Mouse (Mus musculus): Measurements from ENCODE around the gene Hsd3b7. TPM values are rescaled to one million over a fixed set of nuclear protein-coding genes. Genes with fewer than 3 reads are reported as not detected.
"Not testable (repeated sequence)": the region's sequence is repeated elsewhere in the genome, so short reads cannot be mapped to it uniquely, and the experiment has no call there.

The Hsd3b7 gene
- polyA plus RNA-seq, 1 experiment: 30.1 TPM

DNA sequence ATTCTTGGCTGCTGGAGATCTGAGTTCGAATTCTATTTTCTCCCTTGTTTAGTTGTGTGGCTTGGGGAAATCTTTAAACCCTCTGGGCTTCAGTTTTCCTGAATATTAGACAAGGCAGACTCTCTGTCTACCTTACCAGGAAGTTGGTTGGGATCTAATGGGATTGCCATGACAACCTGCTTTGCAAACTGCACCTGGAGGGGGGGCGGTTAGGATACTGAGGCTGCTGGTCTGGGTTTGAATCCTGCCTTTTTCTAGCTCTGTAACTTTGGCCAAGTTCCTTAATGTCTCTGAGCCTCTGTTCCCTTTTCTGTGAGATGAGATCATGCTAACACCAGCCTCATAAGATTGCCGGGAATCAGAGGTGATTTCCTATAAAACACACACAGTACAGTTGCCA is 22.1 kb downstream of the Hsd3b7 start:
- Histone ChIP-seq H3K4me3 (ENCODE audit: control insufficient read depth, insufficient read depth, low read length) (no peak overlapping the region), H3K27ac (ENCODE audit: control insufficient read depth, insufficient read depth, low read length) (no peak overlapping the region), H3K27me3 (ENCODE audit: control insufficient read depth, insufficient read depth, low read length) (no peaks in the 10 kb centered on the region), H3K36me3 (ENCODE audit: control insufficient read depth, insufficient read depth, low read length) (no peaks in the 10 kb centered on the region), H3K4me1 (replicated peaks; ENCODE audit: control insufficient read depth, insufficient read depth, low read length) (0 out of 2 replicates have a peak, but pooled peaks cover 2% of the 10 kb centered on the region)
- no peak for DNase-seq
- WGBS: 70% methylated on average over 3 of the region's 3 CpGs
- TF ChIP-seq CTCF (IDR thresholded peaks at IDR 0.05; ENCODE audit: borderline replicate concordance, control insufficient read depth, extremely low read depth, insufficient read depth, low read length, poor library complexity): no peak

DNA sequence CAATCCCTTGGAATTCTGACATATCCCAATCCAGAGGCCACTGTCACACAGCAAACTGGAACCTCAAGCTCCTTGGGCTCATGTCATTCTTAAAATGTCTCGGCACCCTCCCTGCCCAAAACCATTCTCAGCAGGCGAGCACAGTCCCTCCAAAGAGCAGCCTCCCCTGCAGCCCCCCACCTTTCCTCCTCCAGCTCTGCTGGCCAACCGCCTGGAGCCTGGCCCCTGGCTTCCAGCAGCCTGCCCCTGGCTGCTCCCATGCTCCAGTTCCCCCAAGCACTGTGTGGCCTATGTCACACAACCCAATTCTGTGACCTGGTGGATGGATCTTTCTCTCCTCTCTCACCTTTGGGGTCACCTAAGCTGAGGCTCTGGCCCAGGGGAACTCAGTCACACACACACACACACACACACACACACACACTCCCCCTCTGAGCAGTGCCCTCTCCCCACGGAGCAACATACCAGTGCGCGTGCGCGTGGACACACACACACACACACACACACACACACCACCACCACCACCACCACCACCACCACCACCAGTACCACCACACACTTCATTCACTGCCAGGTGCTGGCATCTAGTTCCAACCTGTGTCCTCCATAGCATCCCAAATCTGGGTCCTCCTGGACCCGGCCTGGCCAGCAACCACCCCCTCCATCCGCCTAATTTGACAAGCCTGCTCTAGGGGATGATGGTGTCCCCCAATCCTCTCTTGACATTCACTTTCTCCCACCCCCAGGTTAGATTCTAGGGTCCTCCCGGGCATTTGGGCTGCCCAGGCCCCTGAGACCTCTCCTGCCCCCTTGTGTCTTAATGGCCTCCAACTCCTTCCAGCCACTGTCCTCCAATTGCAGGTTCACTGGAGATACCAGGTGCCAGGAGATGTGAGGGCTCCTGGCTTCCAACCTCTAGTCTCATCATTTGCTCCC is 23.1 kb downstream of the Hsd3b7 start:
- Histone ChIP-seq H3K27me3 (ENCODE audit: control insufficient read depth, insufficient read depth, low read length) (no peaks in the 10 kb centered on the region), H3K27ac (ENCODE audit: control insufficient read depth, insufficient read depth, low read length) (no peak overlapping the region), H3K4me1 (replicated peaks; ENCODE audit: control insufficient read depth, insufficient read depth, low read length) (0 out of 2 replicates have a peak, but pooled peaks cover 2% of the 10 kb centered on the region), H3K4me3 (ENCODE audit: control insufficient read depth, insufficient read depth, low read length) (no peak overlapping the region), H3K36me3 (ENCODE audit: control insufficient read depth, insufficient read depth, low read length) (no peaks in the 10 kb centered on the region)
- 87% methylated on average over 11 of the region's 11 CpGs for WGBS
- DNase-seq: no peak
- TF ChIP-seq POLR2A (IDR thresholded peaks at IDR 0.05; ENCODE audit: control insufficient read depth, extremely low read depth, insufficient read depth, low read length, poor library complexity) (no peak), CTCF (IDR thresholded peaks at IDR 0.05; ENCODE audit: borderline replicate concordance, control insufficient read depth, extremely low read depth, insufficient read depth, low read length, poor library complexity) (no peak)

DNA sequence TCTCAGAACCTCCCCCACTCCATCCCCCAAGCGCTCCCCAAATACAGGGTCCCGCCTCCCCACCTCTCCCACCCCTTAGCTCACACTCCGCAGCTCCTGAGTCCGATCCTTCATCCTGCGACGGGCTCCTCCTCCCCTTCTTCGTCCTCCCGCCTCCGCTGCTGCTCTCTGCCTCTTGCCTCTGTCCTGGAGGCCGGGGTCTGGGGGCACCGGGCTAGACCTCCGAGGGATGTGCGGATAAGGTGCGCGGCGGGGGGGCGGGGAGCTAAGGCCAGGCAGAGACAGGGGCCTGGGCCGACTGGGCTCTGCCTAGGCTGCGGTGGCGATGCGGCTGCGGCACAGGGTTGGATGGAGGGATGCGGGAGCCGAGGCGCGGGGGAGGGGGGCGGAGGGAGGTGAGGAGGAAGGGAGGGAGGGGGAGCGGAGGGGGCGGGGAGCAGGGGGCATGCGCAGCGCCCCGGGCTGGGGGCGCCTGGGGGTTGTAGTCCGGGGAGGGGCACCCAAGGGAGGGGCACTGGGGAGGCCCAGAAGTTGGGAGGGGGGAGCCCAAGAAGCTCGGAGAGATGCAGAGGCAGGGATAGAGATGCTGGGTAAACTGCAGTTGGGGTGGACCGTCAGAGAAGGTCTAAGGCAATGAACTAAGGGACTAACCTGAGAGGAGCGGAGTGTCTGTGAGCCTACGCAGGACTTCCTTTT is 23.9 kb downstream of the Hsd3b7 start, which contains the start of the genes Stx4a and Stx1b:
TSS of gene Stx4a (plus strand) at position 119 of the 696 bp plus-strand sequence.
TSS of gene Stx1b (minus strand) at position 374 of the 696 bp plus-strand sequence.
- H3K4me1 ChIP-seq (replicated peaks; ENCODE audit: control insufficient read depth, insufficient read depth, low read length): 0 out of 2 replicates have a peak, but pooled peaks cover 2% of the 10 kb centered on the region
- no peak for DNase-seq
- H3K27me3 ChIP-seq (ENCODE audit: control insufficient read depth, insufficient read depth, low read length): no peaks in the 10 kb centered on the region
- no peaks in the 10 kb centered on the region for H3K36me3 ChIP-seq (ENCODE audit: control insufficient read depth, insufficient read depth, low read length)
- no peak within 1 kb of the TSS for H3K27ac ChIP-seq (ENCODE audit: control insufficient read depth, insufficient read depth, low read length)
- 34% methylated on average over 35 of the region's 38 CpGs for WGBS
- H3K4me3 ChIP-seq (ENCODE audit: control insufficient read depth, insufficient read depth, low read length): no peak within 1 kb of the TSS
- no peak for TF ChIP-seq POLR2A (IDR thresholded peaks at IDR 0.05; ENCODE audit: control insufficient read depth, extremely low read depth, insufficient read depth, low read length, poor library complexity)
- no peak for TF ChIP-seq CTCF (IDR thresholded peaks at IDR 0.05; ENCODE audit: borderline replicate concordance, control insufficient read depth, extremely low read depth, insufficient read depth, low read length, poor library complexity)

DNA sequence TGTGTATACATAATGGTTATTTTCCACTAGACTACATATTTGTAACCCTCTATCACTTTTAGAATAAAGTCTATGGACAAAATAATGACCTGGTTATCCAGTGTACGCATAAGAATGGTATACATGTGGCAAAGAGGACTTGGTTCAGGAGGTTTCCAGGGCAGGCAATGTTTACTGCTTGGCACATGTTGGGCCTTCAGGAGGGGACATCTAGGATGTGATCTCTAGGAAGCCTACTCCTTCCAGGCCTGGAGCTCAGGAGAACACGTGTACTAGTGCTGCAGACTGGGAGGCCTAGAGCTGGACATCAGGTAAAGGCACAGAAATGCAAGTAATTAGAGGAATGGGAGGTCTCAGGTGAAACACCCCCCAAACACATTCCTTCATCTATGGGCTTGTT is 35.1 kb downstream of the Hsd3b7 start:
- DNase-seq: no peak
- no peak overlapping the region for H3K27ac ChIP-seq (ENCODE audit: control insufficient read depth, insufficient read depth, low read length)
- TF ChIP-seq POLR2A (IDR thresholded peaks at IDR 0.05; ENCODE audit: control insufficient read depth, extremely low read depth, insufficient read depth, low read length, poor library complexity) (no peak), CTCF (IDR thresholded peaks at IDR 0.05; ENCODE audit: borderline replicate concordance, control insufficient read depth, extremely low read depth, insufficient read depth, low read length, poor library complexity) (no peak)
- H3K36me3 ChIP-seq (ENCODE audit: control insufficient read depth, insufficient read depth, low read length): no peaks in the 10 kb centered on the region
- H3K4me1 ChIP-seq (replicated peaks; ENCODE audit: control insufficient read depth, insufficient read depth, low read length): no peaks in the 10 kb centered on the region; the same call in 1 of the 2 replicates
- no peak overlapping the region for H3K4me3 ChIP-seq (ENCODE audit: control insufficient read depth, insufficient read depth, low read length)
- 98% methylated on average over 2 of the region's 2 CpGs for WGBS
- H3K27me3 ChIP-seq (ENCODE audit: control insufficient read depth, insufficient read depth, low read length): no peaks in the 10 kb centered on the region

DNA sequence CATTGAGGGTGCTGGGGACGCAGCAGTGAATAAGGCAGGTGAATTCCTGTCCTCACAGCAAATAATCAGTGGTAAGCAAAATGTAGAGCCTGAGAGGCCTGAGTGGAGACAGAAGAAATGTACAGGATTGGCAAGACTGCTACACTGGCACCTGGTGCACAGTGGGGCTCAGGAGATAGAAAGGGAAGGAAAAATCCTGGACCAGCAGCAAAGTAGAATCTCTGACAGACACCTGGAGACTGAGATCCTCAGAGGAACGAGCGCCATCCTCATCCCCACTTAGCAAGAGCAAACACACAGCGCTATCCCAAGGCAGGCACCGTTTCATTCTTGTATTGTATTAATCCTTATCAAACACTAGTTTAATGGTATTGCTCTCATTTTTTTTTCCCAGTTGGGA is 37.1 kb downstream of the Hsd3b7 start:
- H3K4me1 ChIP-seq (replicated peaks; ENCODE audit: control insufficient read depth, insufficient read depth, low read length): peaks cover under 1% of the 10 kb centered on the region; the same call in 1 of the 2 replicates
- DNase-seq: no peak
- no peak for TF ChIP-seq POLR2A (IDR thresholded peaks at IDR 0.05; ENCODE audit: control insufficient read depth, extremely low read depth, insufficient read depth, low read length, poor library complexity)
- TF ChIP-seq CTCF (IDR thresholded peaks at IDR 0.05; ENCODE audit: borderline replicate concordance, control insufficient read depth, extremely low read depth, insufficient read depth, low read length, poor library complexity): no peak

DNA sequence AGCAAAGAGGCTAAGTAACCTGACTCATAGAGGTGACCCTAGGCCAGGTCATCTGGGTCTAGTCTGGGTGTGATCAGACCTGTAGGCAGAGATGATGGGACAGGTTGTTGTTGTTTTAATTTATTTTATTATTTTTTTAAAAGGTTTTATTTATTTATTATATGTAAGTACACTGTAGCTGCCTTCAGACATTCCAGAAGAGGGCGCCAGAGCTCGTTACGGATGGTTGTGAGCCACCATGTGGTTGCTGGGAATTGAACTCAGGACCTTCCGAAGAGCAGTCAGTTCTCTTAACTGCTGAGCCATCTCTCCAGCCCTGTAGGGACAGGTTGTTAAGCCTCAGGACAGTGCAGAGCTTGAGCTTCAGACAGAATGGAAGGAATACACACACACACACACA is 37.5 kb downstream of the Hsd3b7 start:
- H3K4me1 ChIP-seq (replicated peaks; ENCODE audit: control insufficient read depth, insufficient read depth, low read length); H3K27me3 ChIP-seq (ENCODE audit: control insufficient read depth, insufficient read depth, low read length); H3K27ac ChIP-seq (ENCODE audit: control insufficient read depth, insufficient read depth, low read length); H3K36me3 ChIP-seq (ENCODE audit: control insufficient read depth, insufficient read depth, low read length); DNase-seq; H3K4me3 ChIP-seq (ENCODE audit: control insufficient read depth, insufficient read depth, low read length): not testable (repeated sequence)
- 97% methylated on average over 4 of the region's 4 CpGs for WGBS

More for the DNA sequence above, 37.1 kb downstream of the Hsd3b7 start:
- no peaks in the 10 kb centered on the region for H3K27me3 ChIP-seq (ENCODE audit: control insufficient read depth, insufficient read depth, low read length)
- WGBS: 96% methylated on average over 5 of the region's 5 CpGs
- H3K4me3 ChIP-seq (ENCODE audit: control insufficient read depth, insufficient read depth, low read length): no peak overlapping the region
- H3K36me3 ChIP-seq (ENCODE audit: control insufficient read depth, insufficient read depth, low read length): no peaks in the 10 kb centered on the region
- no peak overlapping the region for H3K27ac ChIP-seq (ENCODE audit: control insufficient read depth, insufficient read depth, low read length)

DNA sequence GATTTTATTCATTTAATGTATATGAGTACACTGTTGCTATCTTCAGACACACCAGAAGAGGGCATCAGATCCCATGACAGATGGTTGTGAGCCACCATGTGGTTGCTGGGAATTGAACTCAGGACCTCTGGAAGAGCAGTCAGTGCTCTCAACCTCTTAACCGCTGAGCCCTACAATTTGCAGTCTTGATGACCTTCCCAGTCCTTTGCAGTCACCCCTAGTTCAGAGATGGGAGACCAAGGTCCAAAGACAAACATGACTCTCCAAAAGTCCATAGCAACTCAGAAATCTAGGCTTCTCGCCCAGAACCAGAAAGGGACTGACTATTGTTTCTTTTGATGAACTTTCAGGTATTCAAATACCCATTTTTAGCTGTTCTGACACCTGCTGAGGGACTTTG is 39.6 kb downstream of the Hsd3b7 start:
- H3K4me1 ChIP-seq (replicated peaks; ENCODE audit: control insufficient read depth, insufficient read depth, low read length); DNase-seq; H3K4me3 ChIP-seq (ENCODE audit: control insufficient read depth, insufficient read depth, low read length); H3K27ac ChIP-seq (ENCODE audit: control insufficient read depth, insufficient read depth, low read length); H3K36me3 ChIP-seq (ENCODE audit: control insufficient read depth, insufficient read depth, low read length); H3K27me3 ChIP-seq (ENCODE audit: control insufficient read depth, insufficient read depth, low read length): not testable (repeated sequence)
- WGBS: 88% methylated on average over 2 of the region's 2 CpGs
